Mouse (Mus musculus) cortical plate, adult 2 months (tissue): ENCODE data around the gene Klhdc4. TPM values are rescaled to one million over a fixed set of nuclear protein-coding genes. Genes with fewer than 3 reads are reported as not detected.

Experiments
- H3K27ac ChIP-seq: fragments of 200-500 bp; 2 replicates; pipeline ENCODE4 v1.5.1; 2012; ENCODE audit warnings: low read length, control low read depth, inconsistent platforms; ENCODE audit not compliant: insufficient read depth
- H3K4me1 ChIP-seq: fragments of 200-500 bp; 2 replicates; pipeline ENCODE4 v1.6.1; 2011; ENCODE audit warnings: low read length; ENCODE audit not compliant: control insufficient read depth, insufficient read depth
- H3K4me3 ChIP-seq: fragments of 200-500 bp; 2 replicates; pipeline ENCODE4 v1.5.1; 2011; ENCODE audit warnings: mild to moderate bottlenecking, low read length, control low read depth; ENCODE audit not compliant: insufficient read depth
- CTCF ChIP-seq: fragments of 200-500 bp; IDR thresholded peaks from 2 replicates; pipeline ENCODE4 v1.5.1; 2011; ENCODE audit warnings: mild to moderate bottlenecking, control low read depth, low read length; ENCODE audit not compliant: insufficient read depth; ENCODE audit errors: extremely low read depth
- POLR2A ChIP-seq: fragments of 200-500 bp; IDR thresholded peaks from 2 replicates; pipeline ENCODE4 v1.6.1; 2011; ENCODE audit warnings: mild to moderate bottlenecking, low read length, control low read depth; ENCODE audit not compliant: insufficient read depth; ENCODE audit errors: extremely low read depth
- polyA plus RNA-seq: library from polyadenylated mRNA; depleted of rRNA; stranded (reverse); fragments of >200 nt; gene quantifications from 2 replicates; pipeline ENCODE4 v1.2.3, GENCODE M21; 2012

Gene Klhdc4
- polyA plus RNA-seq, 1 experiment: 46.8 TPM

DNA sequence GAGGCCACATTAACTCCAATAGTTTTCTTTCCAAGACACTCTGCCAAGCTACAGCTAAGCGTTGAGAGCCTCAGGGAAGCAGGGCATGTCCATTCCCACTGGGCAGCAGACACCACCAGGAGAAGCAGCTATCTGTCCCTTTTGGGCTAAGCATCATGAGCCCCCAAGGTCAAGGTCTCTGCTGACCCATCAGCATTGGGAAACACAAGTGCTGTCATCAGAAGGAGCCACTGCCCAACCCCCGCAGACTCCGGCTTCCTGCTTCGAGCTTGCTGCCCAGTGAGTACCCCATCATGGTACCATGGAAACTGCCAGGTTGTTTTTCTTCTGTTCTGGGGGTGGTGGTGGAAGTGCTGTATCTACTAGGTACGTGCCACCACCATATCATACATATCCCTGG is 38.8 kb upstream of the Klhdc4 start:
- Histone ChIP-seq H3K4me3 (no peak overlapping the region), H3K4me1 (no peaks in the 10 kb centered on the region), H3K27ac (no peak overlapping the region)
- TF ChIP-seq CTCF (no peak), POLR2A (no peak)

DNA sequence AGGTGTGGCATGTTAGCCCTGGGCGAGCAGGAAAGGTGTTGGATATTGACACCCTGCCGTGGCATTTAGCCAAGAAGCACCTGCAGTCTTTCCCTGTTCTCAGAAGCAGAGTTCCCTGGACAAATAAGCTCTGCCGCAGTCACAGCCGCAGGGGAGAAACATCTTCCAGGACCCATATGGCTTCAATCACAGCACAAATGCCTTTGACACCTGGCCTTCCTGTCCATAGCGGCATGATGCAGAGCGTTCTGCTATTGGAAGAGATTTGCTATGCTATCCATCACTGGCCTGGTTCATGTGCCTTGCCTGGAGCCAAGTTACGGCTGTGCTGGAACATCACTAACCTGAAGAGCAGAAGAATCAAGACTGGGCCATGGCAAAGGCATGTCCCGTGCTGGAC is 36.0 kb upstream of the Klhdc4 start:
- TF ChIP-seq POLR2A (no peak), CTCF (no peak)
- H3K4me1 ChIP-seq: no peaks in the 10 kb centered on the region
- H3K27ac ChIP-seq: no peak overlapping the region
- H3K4me3 ChIP-seq: no peak overlapping the region

DNA sequence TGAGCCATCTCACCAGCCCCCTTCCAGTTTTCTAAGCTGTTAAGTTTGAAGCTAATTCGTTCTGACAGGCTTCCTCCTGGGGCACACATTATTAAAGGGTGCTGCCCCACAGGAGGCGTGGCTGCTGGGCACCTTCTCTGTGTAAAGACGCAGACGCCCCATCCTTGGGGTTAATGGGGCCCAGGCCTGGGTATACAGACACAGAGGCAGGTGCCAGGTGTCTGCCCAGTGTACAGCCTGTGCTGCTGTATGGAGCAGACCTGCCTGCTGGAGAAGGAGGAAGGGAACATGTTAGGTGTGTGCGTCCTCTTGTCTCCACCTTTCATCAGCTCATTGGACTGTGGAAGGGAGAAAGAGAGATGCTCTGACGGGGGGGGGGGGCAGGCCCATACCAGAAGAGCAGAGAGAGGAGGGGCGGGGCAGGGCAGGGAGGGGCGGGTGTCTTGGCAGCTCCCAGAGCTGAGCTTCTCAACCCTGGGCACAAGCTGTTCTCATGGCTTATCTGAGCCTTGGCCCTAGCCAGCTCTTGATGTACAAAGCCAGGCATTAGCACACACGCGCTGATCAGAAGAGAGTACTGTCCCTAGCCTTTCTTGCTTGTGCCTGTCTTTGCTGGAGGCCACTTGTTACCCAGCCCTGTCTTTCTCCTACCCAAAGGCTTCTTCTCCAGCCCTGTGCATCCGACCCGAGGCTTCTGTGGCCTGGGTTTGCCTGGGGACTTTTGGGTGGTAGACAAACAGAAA is 32.6 kb upstream of the Klhdc4 start:
- H3K4me1 ChIP-seq: no peaks in the 10 kb centered on the region
- no peak overlapping the region for H3K4me3 ChIP-seq
- no peak overlapping the region for H3K27ac ChIP-seq
- TF ChIP-seq CTCF (no peak), POLR2A (no peak)

DNA sequence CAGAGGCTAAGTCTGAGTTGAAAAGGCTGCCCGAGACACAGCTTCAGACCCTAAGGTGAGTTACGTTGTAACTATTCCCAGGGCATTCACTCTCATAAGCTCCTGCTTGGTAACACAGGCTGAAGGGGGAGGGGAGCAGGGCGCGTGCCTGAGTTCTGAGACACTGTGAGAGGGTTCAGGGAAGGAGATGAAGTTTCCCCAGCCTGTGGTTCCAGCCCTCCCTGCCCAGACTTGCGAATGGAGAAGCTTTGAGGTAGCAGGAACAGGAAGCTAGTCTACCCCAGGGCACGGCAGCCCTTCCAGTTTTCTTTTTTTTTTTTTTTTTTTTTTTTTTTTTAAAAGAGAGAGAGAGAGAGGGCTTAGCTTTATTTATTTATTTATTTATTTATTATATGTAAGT is 31.9 kb upstream of the Klhdc4 start:
- H3K27ac ChIP-seq: no peak overlapping the region
- no peak overlapping the region for H3K4me3 ChIP-seq
- TF ChIP-seq CTCF (no peak), POLR2A (no peak)

DNA sequence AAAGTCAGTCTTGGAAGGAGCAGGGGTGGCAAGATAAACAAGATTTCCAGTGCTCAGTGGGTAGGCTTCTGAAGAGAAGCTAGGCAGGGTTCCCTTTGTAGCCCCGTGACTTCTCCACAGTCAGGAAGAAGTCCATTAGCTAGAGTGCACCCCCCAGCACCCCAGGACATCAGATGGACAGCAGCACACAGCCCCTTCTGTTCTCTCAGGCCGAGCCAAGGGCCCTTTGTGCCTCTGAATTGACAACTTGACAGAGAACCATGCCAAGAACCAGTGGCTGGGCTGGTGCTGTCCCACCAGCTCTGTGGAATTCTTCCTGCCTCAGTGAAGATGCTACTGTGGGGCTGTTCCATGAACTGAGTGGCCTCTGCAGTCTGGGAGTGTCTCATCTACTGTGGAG is 28.4 kb upstream of the Klhdc4 start:
- TF ChIP-seq CTCF (no peak), POLR2A (no peak)
- Histone ChIP-seq H3K4me3 (no peak overlapping the region), H3K4me1 (no peaks in the 10 kb centered on the region), H3K27ac (no peak overlapping the region)

More for the DNA sequence above, 31.9 kb upstream of the Klhdc4 start:
- H3K4me1 ChIP-seq: no peaks in the 10 kb centered on the region

DNA sequence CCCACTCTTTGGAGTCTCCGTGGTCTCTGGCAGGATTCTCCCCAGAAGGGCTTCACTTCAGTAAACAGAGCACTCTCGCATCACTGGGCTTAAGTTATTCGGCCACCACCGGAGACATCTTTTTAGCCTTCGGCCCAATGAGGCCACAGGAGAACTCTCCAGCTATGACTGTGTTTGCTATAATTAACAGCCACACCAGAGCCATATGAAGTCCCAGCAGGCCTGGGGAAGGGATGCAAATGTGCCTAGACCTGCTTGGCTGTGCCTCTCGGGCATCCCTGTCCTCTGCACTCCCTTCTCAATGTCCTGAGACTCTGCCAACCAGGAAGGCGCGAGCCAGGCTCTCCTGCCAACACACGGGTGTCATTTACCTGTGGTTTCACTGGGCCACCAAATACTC is 28.0 kb upstream of the Klhdc4 start:
- TF ChIP-seq CTCF (no peak), POLR2A (no peak)
- no peak overlapping the region for H3K4me3 ChIP-seq
- no peaks in the 10 kb centered on the region for H3K4me1 ChIP-seq
- H3K27ac ChIP-seq: no peak overlapping the region

DNA sequence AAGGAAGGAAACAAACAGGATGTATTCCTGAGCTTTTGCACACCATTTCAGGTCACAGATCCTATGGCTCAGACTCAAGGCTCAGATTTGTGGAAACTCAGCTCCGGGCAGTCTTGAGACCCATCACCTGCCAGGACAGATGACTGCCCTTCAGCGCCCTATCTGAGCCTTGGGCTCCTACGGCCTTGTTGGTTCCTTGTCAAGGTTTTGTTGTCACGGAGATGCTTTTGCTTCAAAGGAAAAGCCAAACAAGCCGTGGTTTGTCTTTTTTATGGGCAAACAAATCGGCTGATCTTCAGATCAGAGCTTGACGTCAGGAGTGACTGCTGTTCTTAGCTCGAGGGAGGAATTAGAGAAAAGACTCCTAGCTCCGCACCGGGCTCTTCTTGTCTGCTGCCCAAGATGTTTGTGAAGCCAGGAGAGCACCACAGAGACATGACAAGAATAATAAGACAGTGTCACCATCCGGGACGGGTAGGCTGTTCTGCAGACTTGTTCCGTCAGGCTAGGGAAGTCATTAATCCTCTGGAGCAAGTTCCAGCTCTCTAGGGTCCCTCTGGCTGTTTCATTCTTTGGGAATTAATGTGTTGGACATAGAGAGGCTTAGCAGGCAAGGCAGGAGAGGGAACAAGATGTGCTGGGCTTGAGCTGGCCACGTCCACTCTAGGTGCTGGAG is 26.8 kb upstream of the Klhdc4 start:
- no peaks in the 10 kb centered on the region for H3K4me1 ChIP-seq
- H3K4me3 ChIP-seq: no peak overlapping the region
- no peak overlapping the region for H3K27ac ChIP-seq
- TF ChIP-seq POLR2A (no peak), CTCF (no peak)

DNA sequence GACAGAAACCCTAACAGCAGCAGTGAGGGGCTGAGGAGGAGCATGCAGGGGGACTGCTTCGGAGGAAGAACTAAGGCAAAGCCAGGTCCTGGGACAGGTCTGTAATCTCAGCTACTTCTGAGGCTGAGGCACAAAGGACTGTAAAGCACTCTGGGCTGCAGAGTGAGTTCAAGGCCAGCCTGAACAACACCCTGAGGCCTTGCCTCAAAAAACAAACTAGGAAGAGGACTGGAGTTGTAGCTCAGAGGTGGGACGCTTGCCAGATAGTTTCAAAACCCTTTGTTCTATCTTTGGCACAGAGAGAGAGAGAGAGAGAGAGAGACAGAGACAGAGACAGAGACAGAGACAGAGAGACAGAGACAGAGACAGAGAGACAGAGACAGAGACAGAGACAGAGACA is 24.2 kb upstream of the Klhdc4 start:
- Histone ChIP-seq H3K4me1 (no peaks in the 10 kb centered on the region), H3K4me3 (no peak overlapping the region), H3K27ac (no peak overlapping the region)
- no peak for TF ChIP-seq CTCF
- TF ChIP-seq POLR2A: no peak

DNA sequence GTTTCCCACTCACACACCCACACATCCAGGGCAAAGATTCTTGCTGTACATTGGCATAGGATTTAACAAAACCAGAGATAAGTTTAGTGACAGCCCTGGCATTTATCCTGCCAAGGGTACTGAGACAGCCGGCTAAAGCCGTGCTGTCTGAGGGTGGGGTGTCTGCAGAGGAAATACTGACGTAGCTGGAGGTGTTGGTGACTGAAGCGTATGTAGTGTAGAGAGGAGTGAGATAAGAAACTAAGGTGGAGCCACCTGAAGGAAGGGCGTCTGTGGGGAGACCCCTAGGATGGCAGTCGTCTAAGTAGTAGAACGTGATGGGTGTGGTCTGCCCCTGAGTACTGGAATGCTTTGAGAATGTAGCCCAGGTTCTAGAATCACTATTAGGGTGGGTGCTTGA is 23.1 kb upstream of the Klhdc4 start:
- Histone ChIP-seq H3K4me3 (no peak overlapping the region), H3K4me1 (no peaks in the 10 kb centered on the region), H3K27ac (no peak overlapping the region)
- TF ChIP-seq POLR2A: no peak
- no peak for TF ChIP-seq CTCF

DNA sequence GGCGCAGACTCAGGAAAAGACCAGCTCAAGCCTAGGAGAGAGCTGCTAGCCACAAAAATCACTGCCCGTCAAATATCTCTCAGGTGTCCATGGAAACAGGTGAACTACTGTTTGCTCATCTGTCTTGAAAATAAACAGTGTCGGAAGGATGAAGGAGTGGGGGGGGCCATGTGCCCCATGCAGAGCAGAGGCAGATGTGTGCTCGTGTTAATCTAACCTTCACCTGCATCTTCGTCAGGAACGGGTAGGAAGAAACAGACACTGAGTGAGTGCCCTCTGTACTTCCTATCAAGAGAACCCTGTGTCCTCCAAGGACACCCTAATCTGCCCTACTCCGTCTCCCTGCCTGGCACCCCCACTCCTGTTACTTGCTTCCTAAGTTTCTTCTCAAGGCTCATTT is 22.3 kb upstream of the Klhdc4 start:
- no peak overlapping the region for H3K4me3 ChIP-seq
- H3K27ac ChIP-seq: no peak overlapping the region
- TF ChIP-seq CTCF (no peak), POLR2A (no peak)
- no peaks in the 10 kb centered on the region for H3K4me1 ChIP-seq
